Mouse (Mus musculus) T-helper 17 cell (primary cell): ENCODE results near the gene Gas7.

Source experiments
- in situ Hi-C, 2 experiments: fragments of 300-600 bp; cut with MboI, MseI; formaldehyde crosslinking; loops; 1 replicate in 1 of 2; 2 replicates in 1 of 2; pipeline ENCODE4 v1.15.1; 2025; ENCODE audit warnings: high pct_unique_total_duplicates in 2 of 2

Gas7 gene

DNA sequence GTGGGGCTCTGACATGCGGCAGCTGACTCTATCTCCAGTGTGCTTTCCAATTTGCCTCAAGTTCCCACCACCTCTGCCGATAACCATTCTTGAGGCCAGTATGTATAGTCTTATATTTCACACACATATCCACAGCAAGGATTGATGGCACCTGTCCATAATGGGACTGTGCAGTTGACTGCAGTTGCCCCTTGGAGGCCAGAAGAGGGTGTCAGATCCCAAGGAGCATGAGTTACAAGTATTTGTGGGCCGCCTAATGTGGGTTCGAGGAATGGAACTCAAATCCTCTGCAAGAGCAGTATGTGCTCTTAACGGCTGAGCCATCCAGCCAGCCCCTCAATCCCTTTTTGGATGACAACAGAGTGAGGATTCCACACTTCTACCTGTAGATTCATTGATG is 119.1 kb downstream of the Gas7 start:
- in situ Hi-C loops = no loop called here

DNA sequence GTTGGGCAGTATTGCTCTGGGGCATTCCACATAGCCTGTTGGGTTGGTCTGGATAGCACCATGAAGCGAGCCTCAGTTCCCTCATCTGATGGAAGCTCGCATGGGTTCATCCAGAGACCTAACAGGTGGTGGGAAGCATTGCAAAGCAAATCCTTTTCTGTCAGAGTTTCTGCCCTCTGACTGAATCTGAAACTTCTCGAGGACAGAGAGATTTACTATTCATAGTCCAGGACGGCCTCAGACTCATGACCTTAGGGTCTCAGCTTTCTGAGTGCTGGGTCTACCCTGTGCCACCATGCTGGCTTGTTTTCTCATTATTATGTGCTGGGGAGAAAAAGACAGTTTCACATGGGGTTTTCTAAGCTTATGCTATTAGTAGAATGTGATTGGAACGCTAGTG is 122.2 kb downstream of the Gas7 start:
- in situ Hi-C loops = no loop called here

DNA sequence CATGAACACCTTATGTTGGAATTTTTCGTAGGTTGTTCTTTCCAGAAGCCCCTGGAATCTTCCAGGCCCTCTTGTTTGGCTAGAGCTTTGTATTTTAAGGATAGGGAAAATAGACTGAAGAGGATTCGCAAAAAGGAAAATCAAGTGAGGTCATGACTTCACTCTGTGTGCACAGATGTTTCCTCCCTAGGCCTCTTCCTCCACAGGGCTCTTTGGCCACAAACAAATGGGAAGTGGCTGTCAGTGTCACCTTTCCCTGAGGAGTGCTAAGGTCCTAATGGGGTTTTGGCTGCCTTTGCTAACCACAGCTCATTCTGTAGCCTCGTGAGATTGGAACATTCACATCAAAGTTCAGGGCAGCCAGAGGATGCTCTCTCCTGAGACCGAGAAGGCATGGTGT is 122.8 kb downstream of the Gas7 start:
- in situ Hi-C loops = no loop called here

DNA sequence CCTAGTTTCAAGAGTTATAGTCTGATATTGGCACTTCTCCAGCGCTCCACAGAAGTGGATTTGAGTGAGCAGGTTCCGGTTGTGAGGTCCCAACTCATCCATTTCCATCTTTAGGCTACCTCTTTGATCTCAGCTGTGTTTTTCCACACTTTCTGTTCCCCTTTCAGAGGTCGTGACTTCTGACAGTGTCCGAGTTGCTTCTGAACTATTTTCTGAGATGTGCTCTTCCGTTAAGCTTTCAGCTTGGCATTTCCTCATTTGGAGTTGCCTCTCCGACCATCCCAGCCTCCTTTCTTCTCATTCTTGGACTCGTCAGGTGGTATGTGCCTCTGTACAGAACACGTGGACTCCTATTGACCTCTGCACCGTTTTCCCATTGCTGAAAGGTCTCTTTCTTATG is 123.9 kb downstream of the Gas7 start:
- in situ Hi-C loops = no loop called here

DNA sequence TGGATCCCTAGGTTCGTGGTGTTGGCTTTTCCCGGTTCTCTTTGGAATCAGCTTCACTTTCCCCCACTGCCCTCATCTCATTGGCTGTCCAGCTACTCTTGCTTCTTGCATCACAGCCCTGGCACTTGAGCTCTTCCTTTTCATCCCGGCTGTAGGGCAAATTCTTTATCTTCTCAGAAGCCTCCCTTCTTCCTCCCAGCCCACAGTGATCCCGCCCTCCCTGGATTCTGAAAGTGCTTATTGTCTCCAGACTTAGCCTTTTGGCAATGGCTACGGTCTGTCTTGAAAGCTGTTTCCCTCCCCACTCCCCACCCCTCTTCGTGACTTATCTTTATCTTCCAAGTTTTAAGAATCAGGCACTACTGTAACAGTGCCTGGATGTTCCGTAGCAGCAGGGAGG is 126.3 kb downstream of the Gas7 start:
- in situ Hi-C loops = no loop called here

DNA sequence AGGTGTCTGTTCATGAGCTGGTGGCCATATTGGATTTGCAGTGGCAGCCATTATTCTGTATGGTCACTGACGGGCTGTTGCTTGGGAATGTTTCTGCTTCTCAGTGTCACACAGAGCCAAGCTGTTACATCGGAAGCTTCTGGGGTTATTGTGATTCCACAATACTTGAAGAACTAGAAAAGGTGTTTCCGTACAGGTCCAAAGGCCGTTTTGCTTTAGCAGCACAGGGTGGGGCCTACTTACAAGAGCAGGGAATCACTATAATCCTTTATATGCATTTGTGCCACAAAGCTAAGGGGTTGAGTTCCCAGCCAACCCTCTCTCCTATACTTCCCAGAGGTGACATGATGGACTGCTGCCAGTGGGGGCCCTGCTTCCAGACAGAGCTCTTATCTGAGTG is 127.3 kb downstream of the Gas7 start:
- in situ Hi-C loops = no loop called here

DNA sequence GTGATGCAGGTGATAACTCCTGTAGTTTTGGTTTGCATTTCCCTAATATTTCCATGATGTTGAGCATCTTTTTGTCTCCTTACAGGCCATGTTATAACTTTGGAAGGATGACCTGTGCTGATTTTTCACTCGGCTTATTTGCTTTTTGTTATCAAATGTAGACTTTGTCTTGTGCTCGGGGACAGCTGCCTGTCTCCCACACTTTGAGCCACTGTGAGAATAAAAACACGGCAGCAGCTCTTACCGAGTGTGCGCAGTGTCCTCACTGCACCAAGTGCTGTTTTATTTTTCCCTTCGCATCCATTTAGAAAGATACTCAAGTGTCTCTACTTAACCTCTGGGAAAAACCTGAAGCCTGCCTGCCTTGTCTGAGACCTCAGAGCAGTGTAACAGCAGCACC is 129.8 kb downstream of the Gas7 start:
- in situ Hi-C loops = no loop called here

DNA sequence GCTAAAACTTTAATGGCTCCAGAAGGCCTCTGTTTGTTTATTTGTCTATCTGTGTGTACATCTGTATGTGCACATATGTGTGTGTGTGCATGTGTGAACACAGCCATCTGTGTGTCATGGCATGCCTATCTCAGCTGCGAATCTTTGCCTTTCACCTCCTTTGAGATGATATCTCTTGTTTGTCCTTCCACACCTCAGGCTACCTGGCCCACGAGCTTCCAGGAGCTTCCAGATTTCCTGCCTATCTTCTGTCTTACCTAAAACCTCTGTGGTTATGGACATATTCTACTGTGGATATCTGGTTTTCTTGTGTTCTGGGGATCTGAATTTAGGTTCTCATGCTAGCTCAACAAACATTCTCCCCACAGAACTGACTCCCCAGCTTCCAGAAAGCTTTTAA is 130.4 kb downstream of the Gas7 start:
- in situ Hi-C loops = no loop called here

DNA sequence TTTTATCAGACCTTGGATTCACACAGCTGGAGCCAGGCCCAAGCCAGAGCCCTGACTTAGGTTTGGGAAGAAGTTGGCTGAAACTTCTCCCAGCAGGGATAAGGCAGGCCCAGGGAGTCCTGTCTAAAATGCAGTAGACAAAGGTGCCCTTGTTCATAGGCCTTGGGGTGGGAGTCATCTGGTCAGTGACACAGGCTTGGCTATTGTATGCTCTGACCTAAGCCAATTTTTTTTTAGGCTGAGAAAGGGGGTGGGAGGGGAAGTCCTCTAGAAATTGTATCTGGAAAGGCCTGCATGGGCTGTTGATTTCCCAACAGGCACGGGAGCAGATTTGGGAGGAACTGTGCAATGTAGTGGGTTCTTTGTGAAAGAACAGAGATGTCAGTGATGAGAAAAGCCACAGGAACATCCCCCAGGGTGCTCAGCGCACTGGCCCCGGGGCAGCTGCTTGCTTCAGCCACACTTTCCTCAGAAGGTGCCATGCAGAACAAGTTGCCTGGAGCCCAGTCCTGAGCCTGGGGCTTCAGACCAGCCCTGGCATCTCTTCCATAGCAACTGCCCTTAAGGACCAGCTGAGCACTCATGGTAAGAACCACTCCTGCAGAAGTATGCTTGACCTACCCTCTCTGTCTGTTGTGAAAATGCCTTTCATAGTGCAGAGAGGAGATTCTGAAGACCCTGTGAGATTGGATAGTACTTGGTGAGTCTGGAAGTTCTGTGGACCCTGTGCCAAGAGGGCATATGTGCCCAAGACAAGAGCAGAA is 131.2 kb downstream of the Gas7 start:
- in situ Hi-C loops = no loop called here

DNA sequence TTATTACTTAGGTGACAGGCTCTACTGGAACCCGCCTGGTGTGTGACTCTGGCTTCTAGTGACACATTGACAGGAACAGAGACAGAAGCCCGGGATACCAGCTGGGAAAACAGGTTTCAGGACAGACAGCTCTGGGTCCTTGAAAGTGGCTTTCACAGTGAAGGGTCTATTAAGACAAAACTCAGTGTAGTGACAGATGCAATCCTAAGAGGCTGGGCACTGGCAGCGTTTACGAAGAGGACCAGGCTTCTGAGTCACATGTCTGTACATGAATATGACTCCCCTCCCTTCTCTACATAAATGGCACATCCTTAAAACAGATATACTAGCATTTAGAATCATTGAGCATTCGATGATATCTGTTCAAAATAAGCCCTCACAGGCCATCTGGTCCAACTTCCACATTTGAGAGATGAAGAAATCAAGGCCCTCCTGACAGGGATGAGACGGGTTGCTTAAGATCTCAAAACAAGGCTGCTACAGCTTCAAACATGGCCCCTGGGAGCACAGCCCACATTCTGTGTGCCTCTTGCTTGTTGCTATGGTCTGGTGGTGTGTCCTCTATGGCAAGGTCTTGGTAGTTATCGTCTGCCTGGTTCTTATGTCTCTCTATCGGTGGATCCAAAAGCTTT is 133.1 kb downstream of the Gas7 start:
- in situ Hi-C loops = no loop called here

DNA sequence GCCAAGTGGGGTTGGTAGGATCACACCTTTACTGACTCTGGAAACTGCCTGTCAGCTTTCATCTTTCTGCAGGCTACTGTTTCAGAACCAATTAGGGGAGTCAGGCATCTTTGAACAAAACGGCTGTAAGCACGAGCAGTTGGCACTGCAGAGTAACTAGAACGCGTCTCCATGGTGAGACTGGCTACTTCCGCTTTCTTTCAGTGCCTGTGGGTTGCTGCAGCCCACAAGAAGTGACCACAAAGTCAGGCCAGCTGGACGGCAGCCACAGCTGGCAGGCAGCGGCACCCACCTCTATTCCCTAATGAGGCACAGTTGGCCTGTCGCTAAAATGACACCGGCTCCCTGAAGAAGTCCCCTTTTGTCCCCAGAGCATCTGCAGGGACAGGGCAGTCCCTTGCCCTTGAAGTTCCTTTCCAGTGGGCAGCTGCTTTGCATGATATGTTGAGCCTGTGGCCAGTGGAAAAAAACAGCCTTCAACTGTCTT is 133.6 kb downstream of the Gas7 start:
- in situ Hi-C loops = no loop called here

DNA sequence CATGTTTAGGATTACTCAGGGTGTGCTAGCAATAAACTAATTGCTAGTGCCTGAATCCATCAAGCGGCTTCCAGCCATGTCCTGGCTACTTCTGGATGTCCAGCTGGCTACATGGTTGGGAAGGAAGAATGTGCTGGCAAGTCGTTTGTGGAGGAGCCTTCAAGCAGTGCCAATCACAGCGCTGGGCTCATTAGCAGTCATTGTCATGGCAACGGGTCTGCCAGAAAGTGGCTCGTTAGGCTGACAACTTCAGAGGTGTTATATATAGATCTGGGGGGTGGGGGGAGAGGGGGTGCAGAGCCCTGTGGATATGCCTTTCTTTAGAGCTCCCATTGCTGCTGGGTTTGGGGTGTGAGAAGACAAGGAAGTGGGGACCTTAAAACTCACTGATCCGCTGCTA is 141.0 kb downstream of the Gas7 start:
- in situ Hi-C loops = no loop called here

DNA sequence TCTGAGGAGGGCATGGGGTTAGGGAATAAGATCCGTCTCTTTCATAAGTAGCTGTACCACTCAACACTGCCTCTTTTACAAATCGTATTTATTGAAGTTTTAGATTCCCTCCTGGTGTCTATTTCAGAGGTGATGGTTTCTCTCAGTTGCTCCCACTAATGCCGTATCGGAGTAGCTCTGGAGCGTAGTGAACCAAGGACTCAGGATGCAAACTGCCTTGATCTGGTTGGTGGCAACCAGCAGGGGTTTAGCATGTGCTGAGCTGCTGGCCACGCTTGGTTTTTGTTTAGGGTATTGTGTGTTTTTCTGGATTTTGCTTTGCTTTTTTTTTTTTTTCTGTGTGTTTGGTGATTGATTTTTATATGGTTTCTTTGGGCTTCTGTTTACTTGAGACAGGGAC is 141.6 kb downstream of the Gas7 start:
- in situ Hi-C loops = no loop called here

DNA sequence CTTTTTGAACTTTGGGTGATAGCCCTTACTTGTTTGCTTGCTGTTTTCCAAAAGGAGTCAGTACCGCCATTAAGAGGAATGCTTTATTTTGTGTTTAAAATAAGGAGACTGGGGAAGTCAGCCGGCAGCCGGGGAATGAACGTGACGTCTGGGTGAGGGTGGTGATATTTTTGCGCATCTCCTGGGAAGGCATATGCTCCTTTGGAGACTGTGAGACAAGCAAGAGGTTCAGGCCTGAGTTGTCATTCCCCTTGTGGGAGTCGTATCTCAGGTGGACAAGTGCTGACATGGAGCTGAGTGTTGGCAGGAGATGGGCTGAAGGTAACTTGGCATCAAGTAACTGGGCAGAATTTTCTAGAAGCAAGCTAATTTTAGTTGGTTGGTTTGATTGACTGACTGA is 142.2 kb downstream of the Gas7 start:
- in situ Hi-C loops = no loop called here

DNA sequence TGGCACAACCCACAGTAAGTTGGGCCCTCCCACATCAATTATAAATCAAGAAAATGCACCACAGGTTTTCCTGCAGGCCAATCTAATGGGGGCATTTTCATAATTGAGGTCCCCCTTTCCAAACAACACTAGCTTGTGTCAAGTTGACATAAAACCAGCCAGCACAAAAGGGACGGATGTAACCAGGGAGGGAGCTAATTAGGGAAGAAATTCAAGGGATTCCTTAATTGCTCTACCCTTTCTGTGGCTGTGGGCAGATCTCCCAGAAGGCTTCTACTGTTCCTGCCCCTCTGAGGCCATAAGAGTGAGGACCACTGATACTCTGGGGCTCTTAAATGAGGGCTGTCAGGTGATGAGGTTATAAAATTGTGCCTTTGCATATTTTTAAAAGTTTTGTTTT is 143.9 kb downstream of the Gas7 start:
- in situ Hi-C loops = no loop called here

DNA sequence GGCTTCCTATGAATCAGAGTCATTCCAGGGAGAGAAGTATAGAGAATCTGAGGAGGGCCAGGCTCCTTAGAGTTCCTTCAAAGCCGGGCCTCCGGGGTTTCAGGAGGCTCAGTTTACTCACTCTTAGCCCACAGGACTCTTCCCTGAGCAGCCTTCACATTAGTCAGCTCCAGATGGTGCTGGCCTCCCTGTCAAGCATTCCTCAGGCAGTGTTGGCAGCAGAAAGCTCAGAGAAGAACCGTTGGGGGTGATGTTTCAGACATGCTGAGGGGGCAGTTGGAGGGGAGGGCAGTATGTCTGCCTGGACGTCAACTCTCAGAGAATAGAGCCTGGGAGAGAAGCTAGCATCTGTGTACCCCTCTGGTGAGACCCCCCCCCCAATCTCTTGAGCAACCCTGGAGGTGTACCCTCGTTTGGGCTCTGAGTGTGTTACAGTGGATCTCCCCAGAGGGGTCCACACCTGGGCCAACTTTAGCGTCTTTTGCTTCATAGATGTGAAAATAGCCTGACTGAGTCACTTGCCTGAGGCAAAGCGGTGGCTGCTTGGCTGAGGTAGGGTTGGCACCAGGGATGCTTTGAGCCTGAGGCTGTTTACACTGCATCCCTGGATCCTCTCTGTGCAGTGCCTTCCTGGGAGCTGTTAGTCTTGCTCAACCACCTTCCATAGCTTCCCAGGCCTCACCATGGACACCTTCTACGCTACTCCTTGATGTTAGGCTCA is 145.6 kb downstream of the Gas7 start:
- in situ Hi-C loops = no loop called here

DNA sequence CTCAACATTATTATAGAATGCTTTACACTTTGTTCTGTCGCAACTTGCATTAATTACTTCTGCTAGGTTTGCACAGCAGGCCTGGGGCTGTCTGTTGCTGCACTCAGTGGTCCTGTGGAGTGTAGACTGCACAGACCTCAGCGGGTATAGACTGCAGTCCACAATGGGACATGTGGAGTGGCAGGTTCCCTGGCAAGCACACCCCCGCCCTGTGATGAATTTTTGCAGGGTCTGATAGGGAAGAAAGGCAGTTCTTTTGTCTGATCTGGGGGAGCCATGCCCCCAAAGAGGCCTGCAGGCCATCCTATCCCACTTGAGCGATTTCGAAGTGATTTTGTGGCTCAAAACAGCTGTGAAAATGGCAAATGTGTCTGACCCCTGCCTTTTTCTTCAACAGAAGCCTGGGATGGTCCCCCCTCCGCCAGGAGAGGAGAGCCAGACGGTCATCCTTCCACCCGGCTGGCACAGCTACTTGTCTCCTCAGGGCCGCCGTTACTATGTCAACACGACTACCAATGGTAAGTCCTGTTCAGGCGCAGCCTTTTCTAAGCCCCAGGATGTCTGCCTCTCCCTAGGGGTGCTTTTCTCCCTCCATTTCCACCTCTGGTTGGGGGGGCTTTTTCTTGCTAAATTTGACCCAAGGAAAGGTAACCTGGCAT is 147.6 kb downstream of the Gas7 start:
- in situ Hi-C loops = no loop called here

DNA sequence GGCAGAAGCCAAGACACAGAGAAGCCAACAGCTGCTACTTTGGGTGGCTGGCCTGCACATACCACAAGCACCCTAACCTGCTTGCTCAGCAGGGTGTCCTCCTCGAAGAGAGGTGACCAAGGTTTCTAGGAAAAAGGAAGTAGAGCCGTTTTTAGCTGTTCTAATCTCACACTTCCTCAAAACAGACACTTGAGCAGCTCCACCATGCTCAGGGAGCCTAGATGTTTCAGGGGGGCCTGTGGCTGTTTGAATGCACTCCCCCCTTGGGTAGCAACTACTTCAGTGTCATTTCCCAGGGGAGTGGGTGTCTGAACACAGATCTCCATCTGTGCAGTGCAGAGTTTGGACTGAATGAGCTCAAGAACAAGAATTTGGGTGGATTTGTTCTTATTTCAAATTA is 149.2 kb downstream of the Gas7 start:
- in situ Hi-C loops = no loop called here

DNA sequence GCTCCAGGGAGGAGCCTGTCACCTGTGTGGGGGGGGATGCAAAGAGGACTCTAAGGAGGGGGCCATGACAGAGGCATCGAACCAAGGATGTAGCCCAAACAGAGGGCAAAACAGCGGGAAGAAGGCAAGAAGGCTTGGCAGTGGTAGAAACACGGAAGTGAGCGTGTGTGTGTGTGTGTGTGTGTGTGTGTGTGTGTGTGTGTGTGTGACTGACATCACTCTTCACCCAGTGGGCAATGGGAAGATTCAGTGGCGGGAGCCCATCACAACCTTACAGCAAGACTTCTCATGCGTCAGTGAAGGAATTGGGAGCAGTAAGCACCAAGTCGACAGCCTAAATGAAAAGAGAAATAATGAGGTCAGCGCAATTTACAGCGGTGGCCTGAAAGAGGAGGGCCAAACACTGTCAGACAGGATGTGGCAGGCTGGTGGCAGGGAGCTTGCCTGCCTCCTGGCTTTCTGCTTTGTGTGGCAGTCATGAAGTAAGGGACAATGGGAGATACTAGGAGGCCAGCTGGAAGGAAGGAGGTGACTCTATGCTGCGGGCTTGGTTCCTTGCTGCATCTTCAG is 153.0 kb downstream of the Gas7 start:
- in situ Hi-C loops = no loop called here

DNA sequence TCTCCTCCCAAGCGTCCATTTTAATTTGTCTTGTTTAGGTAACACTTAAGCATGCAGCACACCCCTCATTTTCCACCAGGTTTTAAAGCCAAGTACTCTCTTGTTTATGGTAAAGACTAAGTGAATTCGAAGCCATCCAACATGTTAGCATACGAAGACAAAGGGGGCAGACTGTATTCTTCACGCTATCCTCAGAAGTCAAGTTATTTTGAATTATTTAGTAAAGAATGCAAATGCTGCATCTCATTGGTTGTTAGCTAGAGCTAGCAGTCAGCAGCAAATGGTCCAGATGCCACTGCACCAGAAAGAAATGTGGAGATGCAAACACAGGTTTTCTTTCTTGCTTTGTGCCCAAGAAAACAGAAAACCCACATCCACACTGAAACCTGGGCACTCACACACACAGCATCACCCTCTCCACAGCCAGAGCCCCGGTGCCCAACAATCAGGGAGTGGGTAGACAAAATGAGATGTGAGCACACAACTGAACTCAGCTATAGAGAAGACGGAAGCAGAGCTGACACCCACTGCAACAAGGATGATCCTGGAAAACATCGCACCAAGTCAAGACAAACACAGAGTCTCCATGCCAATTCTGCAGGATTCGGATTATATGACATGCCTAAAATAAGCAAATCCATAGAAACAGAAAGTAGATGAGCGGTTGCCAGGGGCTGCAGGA is 157.1 kb downstream of the Gas7 start:
- in situ Hi-C loops = no loop called here

DNA sequence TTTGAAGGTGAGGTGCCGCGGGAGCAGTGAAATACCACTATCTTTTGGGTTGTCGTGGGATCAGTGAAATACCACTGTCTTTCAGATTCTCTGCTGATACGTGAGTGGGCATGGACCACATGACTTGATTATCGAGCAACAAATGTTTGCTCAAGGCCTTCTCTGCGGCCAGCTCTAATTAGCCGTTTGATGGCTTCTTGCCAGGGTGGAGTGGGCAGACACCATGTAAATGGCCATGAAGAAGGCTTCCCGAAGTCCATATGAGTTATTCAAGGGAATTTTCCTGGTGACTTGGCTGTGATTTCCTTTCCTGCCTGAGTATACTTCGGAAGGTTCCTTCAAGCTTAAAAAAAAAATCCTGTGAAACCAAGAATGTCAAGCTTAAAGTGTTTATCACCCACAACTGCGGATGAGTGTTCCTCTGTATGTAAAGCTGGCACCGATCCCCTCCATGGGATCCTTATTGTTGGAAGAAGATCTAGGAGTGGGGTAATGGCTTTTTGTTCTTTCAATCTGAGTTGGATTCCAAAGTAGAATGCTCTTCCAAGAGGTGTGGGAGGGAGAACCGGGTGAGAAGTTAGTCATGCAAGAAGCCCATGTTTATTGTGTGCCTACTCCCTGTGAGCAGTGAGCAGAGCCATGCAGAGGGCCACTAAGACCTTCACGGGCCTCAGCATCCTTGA is 161.5 kb downstream of the Gas7 start:
- in situ Hi-C loops = no loop called here
